Mouse (Mus musculus) kidney, adult 2 months (tissue): ENCODE results near the gene Lgr6.

Source experiments
- CTCF ChIP-seq: fragments of 200-500 bp; conservative IDR thresholded peaks from 2 replicates; pipeline ENCODE4 v1.5.1; 2011; ENCODE audit warnings: low read depth, mild to moderate bottlenecking, control low read depth, low read length, moderate library complexity, mixed read lengths; ENCODE audit not compliant: insufficient read depth, insufficient read length
- POLR2A ChIP-seq: fragments of 200-500 bp; IDR thresholded peaks from one replicate; pipeline ENCODE4 v1.6.1; 2011; ENCODE audit warnings: low read depth, low read length, control low read depth

DNA sequence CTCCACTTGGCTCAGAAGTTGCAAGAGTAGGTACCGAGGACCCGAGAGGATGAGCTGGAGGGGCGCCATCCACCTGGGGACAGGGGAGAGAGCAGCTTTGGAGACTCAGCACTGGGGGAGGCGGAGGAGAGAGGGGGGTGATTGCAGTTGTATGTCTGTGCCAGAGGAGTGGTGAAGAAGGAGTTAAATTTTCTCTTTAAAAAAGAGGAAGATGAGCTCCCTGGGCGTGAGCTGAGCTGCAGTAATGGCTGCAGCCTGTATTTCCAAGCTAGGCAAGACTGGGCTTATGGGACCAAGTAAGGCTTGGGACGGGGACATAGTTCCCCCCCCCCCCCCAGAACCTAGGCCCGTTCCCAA is 42.6 kb upstream of the Lgr6 start:
- TF ChIP-seq CTCF (no peak), POLR2A (no peak)
